Mouse (Mus musculus): ENCODE data around the gene Tgm6.

DNA sequence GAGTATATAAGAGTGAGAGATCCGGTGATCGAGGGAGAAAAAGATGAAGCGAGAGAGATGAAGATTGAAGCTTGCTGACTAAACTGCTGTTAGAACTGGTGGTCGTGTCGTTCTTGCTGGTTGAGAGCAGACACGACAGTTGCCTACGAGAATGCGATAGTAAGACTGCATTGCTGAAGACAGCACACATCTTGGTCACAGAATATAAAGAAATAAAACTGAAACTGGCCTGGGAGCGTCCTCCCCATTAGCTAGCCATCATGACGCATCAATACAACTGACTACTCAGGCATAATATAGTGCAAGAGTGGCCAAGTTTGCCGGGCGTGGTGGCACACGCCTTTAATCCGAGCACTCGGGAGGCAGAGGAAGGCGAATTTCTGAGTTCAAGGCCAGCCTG, 82.7 kb downstream of the Tgm6 start, which contains the start of gene Tmc2:
- TF ChIP-seq POLR2A (IDR thresholded peaks at IDR 0.05; ENCODE audit: extremely low read depth, insufficient read depth, low read length), result no peak
- TF ChIP-seq CTCF (IDR thresholded peaks at IDR 0.05; ENCODE audit: low read depth, low read length), result no peak

Measured in liver, adult 2 months (tissue).